Mouse (Mus musculus): ENCODE data around the gene Fkbp1b. TPM values are rescaled to one million over a fixed set of nuclear protein-coding genes. Genes with fewer than 3 reads are reported as not detected.

Fkbp1b gene
- polyA plus RNA-seq, 1 experiment from 2014 or later: 13.2 TPM

DNA sequence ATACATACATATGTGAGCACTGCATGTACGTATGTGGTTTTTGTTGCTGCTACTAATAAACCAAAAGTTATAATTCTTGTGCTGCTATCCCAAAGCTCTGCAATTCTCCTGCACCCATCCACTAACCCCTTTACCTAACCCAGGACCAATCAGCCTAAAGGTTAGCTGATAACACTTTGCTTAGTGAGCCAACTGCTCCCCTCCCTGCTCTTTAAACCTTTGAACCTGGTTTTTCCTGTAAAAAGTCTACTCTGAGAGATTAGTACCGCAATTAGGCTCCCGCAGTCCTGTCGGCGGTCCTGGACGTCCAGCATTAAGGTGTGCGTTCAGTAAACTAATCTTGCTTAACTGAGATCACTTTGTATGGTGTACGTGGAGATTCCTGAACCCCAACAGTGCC is 34.2 kb upstream of the Fkbp1b start:
- no peak overlapping the region for H3K27ac ChIP-seq (ENCODE audit: low read length)
- no peak overlapping the region for H3K9ac ChIP-seq (ENCODE audit: low read length)
- peaks cover 12% of the 10 kb centered on the region for H3K36me3 ChIP-seq (ENCODE audit: control insufficient read depth, insufficient read depth)
- peaks cover 15% of the 10 kb centered on the region for H3K4me1 ChIP-seq (ENCODE audit: control insufficient read depth, insufficient read depth, low read length)
- H3K27me3 ChIP-seq (ENCODE audit: control insufficient read depth, insufficient read depth, low read length): no peaks in the 10 kb centered on the region
- no peak overlapping the region for H3K4me3 ChIP-seq (ENCODE audit: low read length)
- H3K4me2 ChIP-seq (ENCODE audit: low read depth, low read length): no peak overlapping the region
- ATAC-seq (replicated peaks; ENCODE audit: extremely low read depth, insufficient read depth, low FRiP score): no peak
- WGBS: 86% methylated on average over 8 of the region's 8 CpGs
- no peaks in the 10 kb centered on the region for H3K9me3 ChIP-seq (replicated peaks; ENCODE audit: control insufficient read depth, low read length)

DNA sequence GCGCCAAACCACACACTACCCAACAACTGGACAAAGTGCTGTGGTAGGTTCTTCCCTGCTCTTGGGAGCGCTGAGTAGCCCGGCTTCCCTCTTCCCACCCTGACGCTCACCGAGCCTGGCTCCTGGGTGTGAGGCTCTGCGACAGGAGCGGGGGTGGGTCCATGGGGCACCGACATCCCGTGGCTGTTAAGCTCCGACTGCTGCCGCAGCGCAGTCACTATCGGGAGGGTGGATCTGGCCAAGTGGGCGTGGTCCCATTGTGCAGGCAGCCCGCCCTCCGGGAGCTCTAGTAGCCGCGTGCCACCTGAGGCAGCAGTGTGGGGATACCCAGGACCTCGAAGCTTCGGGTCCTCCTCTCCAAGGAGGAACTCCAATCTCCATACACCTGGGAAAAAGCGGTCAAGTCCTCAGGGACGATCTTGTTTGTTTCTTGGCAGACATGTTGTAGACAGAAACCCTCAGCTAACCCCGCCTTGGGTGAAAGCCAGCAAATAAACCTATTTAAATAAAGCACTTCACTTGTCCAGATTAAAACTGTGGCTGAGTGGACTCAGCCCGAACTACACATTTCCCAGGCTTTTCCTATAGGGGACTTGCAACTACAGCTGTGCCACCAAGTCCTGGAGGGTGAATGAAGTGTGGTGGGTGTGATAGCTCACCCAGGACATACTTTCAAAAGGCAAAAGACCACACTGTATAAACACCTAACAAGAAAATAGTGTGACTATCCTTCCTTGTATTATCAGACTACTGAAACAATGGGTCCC is 33.0 kb upstream of the Fkbp1b start, which contains the start of gene Mfsd2b:
Gene Mfsd2b (minus strand): TSS at position 199 of the 767 bp plus-strand sequence.
- Histone ChIP-seq H3K4me2 (ENCODE audit: low read depth, low read length) (peak within 1 kb of the TSS; percentile 92), H3K4me1 (ENCODE audit: control insufficient read depth, insufficient read depth, low read length) (peaks cover 15% of the 10 kb centered on the region), H3K27ac (ENCODE audit: low read length) (peak within 1 kb of the TSS; percentile 14; the same call in 1 of the 2 replicates), H3K4me3 (ENCODE audit: low read length) (peak within 1 kb of the TSS; percentile 41), H3K9ac (ENCODE audit: low read length) (peak within 1 kb of the TSS; percentile 65), H3K27me3 (ENCODE audit: control insufficient read depth, insufficient read depth, low read length) (no peaks in the 10 kb centered on the region), H3K9me3 (replicated peaks; ENCODE audit: control insufficient read depth, low read length) (no peaks in the 10 kb centered on the region), H3K36me3 (ENCODE audit: control insufficient read depth, insufficient read depth) (peaks cover 8% of the 10 kb centered on the region)
- 3% methylated on average over 24 of the region's 24 CpGs for WGBS
- peak; percentile 90 for ATAC-seq (replicated peaks; ENCODE audit: extremely low read depth, insufficient read depth, low FRiP score)

DNA sequence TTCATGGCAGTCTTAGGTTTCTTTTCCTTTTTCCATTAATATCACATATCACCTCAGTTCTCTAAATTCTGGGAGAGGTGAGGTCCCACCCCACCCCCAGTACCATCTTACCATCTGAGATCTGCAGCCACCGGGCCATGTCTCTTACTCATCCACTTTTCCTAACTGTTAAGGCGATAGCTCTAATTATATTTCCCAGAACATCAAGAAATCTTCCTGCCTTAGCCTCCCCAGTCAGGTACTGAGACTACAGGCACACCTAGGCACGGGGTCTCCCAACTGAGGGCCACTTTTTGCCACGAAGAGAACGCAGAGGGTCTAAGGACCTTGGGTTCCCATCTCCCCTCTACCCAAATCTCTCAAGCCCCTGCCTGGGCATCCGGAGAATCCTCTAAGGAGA is 32.1 kb upstream of the Fkbp1b start:
- Histone ChIP-seq H3K4me3 (ENCODE audit: low read length) (peak overlapping the region; percentile 41), H3K27ac (ENCODE audit: low read length) (no peak overlapping the region), H3K9me3 (replicated peaks; ENCODE audit: control insufficient read depth, low read length) (no peaks in the 10 kb centered on the region), H3K36me3 (ENCODE audit: control insufficient read depth, insufficient read depth) (peaks cover 3% of the 10 kb centered on the region; the same call in 1 of the 2 replicates), H3K9ac (ENCODE audit: low read length) (peak overlapping the region; percentile 65), H3K4me2 (ENCODE audit: low read depth, low read length) (peak overlapping the region; percentile 92), H3K4me1 (ENCODE audit: control insufficient read depth, insufficient read depth, low read length) (peaks cover 15% of the 10 kb centered on the region), H3K27me3 (ENCODE audit: control insufficient read depth, insufficient read depth, low read length) (no peaks in the 10 kb centered on the region)
- WGBS: 70% methylated on average over 6 of the region's 6 CpGs
- ATAC-seq (replicated peaks; ENCODE audit: extremely low read depth, insufficient read depth, low FRiP score): no peak

DNA sequence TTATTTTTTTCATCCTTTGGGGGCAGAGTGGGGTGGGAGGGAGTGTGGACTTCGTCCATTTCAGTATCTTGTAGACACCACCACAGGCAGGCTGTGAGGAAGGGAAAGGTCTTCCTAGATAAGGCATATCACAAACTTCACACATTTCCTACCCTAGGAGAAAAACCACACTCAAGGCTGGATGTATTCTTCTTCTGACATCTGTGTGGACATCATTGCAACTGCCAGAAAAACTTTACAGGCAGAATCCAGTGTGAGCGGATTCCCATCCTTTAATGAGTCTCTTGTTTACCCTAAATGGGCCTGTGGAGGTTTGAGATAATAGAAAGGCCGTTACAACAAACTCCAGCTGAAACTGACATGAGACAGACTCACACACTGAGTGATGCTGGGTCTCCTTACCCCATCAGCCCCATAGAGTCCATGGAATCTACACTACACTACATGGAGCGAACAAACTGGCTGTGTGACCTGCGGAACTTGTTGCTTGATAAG is 31.6 kb upstream of the Fkbp1b start:
- Histone ChIP-seq H3K27ac (ENCODE audit: low read length) (no peak overlapping the region), H3K36me3 (ENCODE audit: control insufficient read depth, insufficient read depth) (no peaks in the 10 kb centered on the region), H3K4me1 (ENCODE audit: control insufficient read depth, insufficient read depth, low read length) (peaks cover 15% of the 10 kb centered on the region), H3K4me2 (ENCODE audit: low read depth, low read length) (no peak overlapping the region), H3K9me3 (replicated peaks; ENCODE audit: control insufficient read depth, low read length) (no peaks in the 10 kb centered on the region), H3K9ac (ENCODE audit: low read length) (no peak overlapping the region), H3K27me3 (ENCODE audit: control insufficient read depth, insufficient read depth, low read length) (no peaks in the 10 kb centered on the region), H3K4me3 (ENCODE audit: low read length) (no peak overlapping the region)
- 60% methylated on average over 5 of the region's 5 CpGs for WGBS
- ATAC-seq (replicated peaks; ENCODE audit: extremely low read depth, insufficient read depth, low FRiP score): no peak

DNA sequence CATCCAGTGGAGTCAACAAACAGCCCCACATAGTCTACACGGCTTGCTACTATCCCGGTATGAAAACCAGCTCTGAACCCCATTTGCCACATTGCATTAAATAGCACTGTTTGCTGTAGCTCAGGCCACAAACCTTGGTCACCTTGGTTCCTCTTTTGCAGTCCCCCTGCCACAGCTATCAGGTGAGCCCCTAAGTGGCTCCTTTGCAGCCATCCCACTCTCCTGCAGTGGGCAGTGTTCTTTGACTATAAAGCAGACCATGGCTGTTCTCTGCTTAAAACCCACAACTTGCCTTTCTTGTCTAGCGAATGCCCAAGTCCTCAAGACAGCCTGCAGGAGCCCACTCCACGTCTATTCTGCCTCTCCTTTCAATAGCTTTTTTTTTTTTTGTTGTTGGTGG is 30.9 kb upstream of the Fkbp1b start:
- Histone ChIP-seq H3K4me1 (ENCODE audit: control insufficient read depth, insufficient read depth, low read length) (peaks cover 15% of the 10 kb centered on the region), H3K4me2 (ENCODE audit: low read depth, low read length) (no peak overlapping the region), H3K27ac (ENCODE audit: low read length) (no peak overlapping the region), H3K9me3 (replicated peaks; ENCODE audit: control insufficient read depth, low read length) (no peaks in the 10 kb centered on the region), H3K27me3 (ENCODE audit: control insufficient read depth, insufficient read depth, low read length) (no peaks in the 10 kb centered on the region), H3K36me3 (ENCODE audit: control insufficient read depth, insufficient read depth) (no peaks in the 10 kb centered on the region), H3K4me3 (ENCODE audit: low read length) (no peak overlapping the region), H3K9ac (ENCODE audit: low read length) (no peak overlapping the region)
- 38% methylated on average over 4 of the region's 4 CpGs for WGBS
- ATAC-seq (replicated peaks; ENCODE audit: extremely low read depth, insufficient read depth, low FRiP score): no peak

DNA sequence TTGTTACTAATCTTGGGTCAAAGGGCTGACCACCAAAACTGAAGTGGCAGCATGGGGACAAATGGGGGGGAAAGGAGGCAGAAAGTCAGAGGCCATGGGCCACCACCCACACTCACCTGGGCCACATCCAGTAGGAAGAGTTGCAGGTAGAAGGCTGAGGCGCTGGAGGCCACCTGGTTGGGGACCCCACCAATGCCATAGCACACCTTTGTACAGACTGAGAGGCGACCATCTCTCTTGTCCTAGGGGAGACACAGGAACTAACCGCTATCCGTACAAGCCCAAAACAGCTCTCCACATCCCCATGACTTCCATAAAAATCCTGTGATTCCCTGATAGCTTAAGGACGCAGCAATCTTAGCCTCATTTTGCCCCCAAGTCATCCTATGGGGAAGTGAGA is 29.9 kb upstream of the Fkbp1b start:
- ATAC-seq (replicated peaks; ENCODE audit: extremely low read depth, insufficient read depth, low FRiP score): no peak

DNA sequence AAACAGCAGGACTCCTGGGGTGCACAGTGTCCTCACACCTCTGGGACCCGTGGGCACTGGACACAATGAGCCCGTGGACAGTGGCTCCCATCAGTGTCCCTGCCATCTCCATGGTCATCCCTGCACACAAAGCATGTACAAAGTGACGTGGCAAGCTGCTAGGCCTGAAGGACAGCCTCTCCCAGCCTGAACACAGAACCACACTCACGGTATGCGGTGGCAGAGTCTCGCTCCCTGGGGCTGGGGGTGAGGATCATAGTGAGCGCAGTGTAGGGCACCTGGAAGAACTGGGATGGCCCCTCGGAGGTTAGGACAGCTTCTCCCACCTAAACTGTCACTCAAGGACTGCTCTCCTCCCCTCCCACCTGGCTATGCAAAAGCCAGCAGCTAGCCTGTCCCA is 27.5 kb upstream of the Fkbp1b start:
- H3K27ac ChIP-seq (ENCODE audit: low read length): no peak overlapping the region
- H3K4me1 ChIP-seq (ENCODE audit: control insufficient read depth, insufficient read depth, low read length): peaks cover 11% of the 10 kb centered on the region
- no peaks in the 10 kb centered on the region for H3K27me3 ChIP-seq (ENCODE audit: control insufficient read depth, insufficient read depth, low read length)
- H3K4me2 ChIP-seq (ENCODE audit: low read depth, low read length): no peak overlapping the region
- no peak overlapping the region for H3K4me3 ChIP-seq (ENCODE audit: low read length)
- 77% methylated on average over 8 of the region's 8 CpGs for WGBS
- no peak overlapping the region for H3K9ac ChIP-seq (ENCODE audit: low read length)
- ATAC-seq (replicated peaks; ENCODE audit: extremely low read depth, insufficient read depth, low FRiP score): no peak
- no peaks in the 10 kb centered on the region for H3K9me3 ChIP-seq (replicated peaks; ENCODE audit: control insufficient read depth, low read length)
- H3K36me3 ChIP-seq (ENCODE audit: control insufficient read depth, insufficient read depth): no peaks in the 10 kb centered on the region

More for the DNA sequence above, 29.9 kb upstream of the Fkbp1b start:
- 88% methylated on average over 5 of the region's 5 CpGs for WGBS
- Histone ChIP-seq H3K9me3 (replicated peaks; ENCODE audit: control insufficient read depth, low read length) (no peaks in the 10 kb centered on the region), H3K27me3 (ENCODE audit: control insufficient read depth, insufficient read depth, low read length) (no peaks in the 10 kb centered on the region), H3K9ac (ENCODE audit: low read length) (no peak overlapping the region), H3K4me1 (ENCODE audit: control insufficient read depth, insufficient read depth, low read length) (peaks cover 15% of the 10 kb centered on the region), H3K4me3 (ENCODE audit: low read length) (no peak overlapping the region), H3K36me3 (ENCODE audit: control insufficient read depth, insufficient read depth) (no peaks in the 10 kb centered on the region), H3K27ac (ENCODE audit: low read length) (no peak overlapping the region), H3K4me2 (ENCODE audit: low read depth, low read length) (no peak overlapping the region)

DNA sequence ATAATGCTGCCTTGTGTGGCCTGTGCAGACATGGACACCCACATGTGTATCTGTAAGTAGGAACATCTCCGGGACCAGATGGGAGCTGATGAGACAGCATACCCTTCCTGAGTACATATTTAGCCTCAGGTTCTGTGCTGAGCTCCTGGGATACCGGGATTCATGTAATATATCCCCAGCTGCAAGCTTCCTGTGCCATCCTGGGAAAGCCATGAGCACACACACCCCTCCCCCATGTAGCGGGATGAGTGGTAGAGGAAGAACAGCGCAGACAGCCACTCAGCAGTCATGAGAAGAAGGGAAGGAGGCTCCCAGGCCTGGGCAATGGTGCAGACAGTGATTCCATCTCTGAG is 22.9 kb upstream of the Fkbp1b start:
- no peaks in the 10 kb centered on the region; the same call in 1 of the 2 replicates for H3K9me3 ChIP-seq (replicated peaks; ENCODE audit: control insufficient read depth, low read length)
- peak; percentile 2; the same call in 1 of the 2 replicates for ATAC-seq (replicated peaks; ENCODE audit: extremely low read depth, insufficient read depth, low FRiP score)
- 41% methylated on average over 4 of the region's 4 CpGs for WGBS
- no peak overlapping the region for H3K4me3 ChIP-seq (ENCODE audit: low read length)
- peaks cover 15% of the 10 kb centered on the region for H3K4me1 ChIP-seq (ENCODE audit: control insufficient read depth, insufficient read depth, low read length)
- H3K27me3 ChIP-seq (ENCODE audit: control insufficient read depth, insufficient read depth, low read length): no peaks in the 10 kb centered on the region
- no peaks in the 10 kb centered on the region for H3K36me3 ChIP-seq (ENCODE audit: control insufficient read depth, insufficient read depth)
- H3K4me2 ChIP-seq (ENCODE audit: low read depth, low read length): peak overlapping the region; percentile 49; the same call in 1 of the 2 replicates
- peak overlapping the region; percentile 78 for H3K27ac ChIP-seq (ENCODE audit: low read length)
- H3K9ac ChIP-seq (ENCODE audit: low read length): 0 out of 2 replicates have a peak overlapping the region, but pooled peaks have one; percentile 22

DNA sequence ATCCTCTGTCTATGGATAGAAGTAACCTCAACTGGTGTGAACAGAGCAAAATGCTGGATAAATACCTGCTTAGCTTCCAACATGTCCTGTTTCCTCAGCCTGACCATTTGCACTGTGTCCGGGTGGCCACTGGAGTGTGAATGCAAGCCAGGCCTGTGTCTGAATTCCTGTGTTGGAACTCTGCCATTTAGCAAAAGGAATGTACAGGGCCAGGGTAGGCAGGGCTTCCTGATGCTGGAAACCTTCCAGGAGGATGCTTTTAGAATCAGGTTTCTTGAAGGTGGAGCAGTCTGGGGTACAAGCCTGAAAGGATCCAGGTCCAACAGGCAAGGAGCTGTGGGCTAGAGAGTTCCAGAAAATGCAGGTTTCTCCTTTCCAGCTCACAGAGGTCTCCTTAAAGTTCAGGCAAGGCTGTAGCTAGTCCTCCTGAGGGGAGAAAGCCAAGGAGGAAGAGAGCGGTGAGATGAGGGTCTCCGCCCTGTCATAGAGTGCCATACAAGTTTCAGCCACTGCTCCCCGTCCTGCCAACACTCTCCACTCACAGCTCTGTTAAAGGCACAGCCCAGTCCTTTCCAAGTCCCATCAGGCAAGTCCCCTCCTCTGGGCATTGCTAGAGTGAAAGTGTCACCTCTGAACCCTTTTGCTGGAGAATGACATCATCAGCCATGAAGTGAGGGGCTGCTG is 22.4 kb upstream of the Fkbp1b start:
- Histone ChIP-seq H3K27me3 (ENCODE audit: control insufficient read depth, insufficient read depth, low read length) (no peaks in the 10 kb centered on the region), H3K27ac (ENCODE audit: low read length) (peak overlapping the region; percentile 78), H3K4me3 (ENCODE audit: low read length) (0 out of 2 replicates have a peak overlapping the region, but pooled peaks have one; percentile 2), H3K9ac (ENCODE audit: low read length) (peak overlapping the region; percentile 35; the same call in 1 of the 2 replicates), H3K4me2 (ENCODE audit: low read depth, low read length) (peak overlapping the region; percentile 49; the same call in 1 of the 2 replicates), H3K9me3 (replicated peaks; ENCODE audit: control insufficient read depth, low read length) (no peaks in the 10 kb centered on the region; the same call in 1 of the 2 replicates), H3K36me3 (ENCODE audit: control insufficient read depth, insufficient read depth) (no peaks in the 10 kb centered on the region), H3K4me1 (ENCODE audit: control insufficient read depth, insufficient read depth, low read length) (peaks cover 16% of the 10 kb centered on the region)
- peak; percentile 81 for ATAC-seq (replicated peaks; ENCODE audit: extremely low read depth, insufficient read depth, low FRiP score)
- WGBS: 17% methylated on average over 4 of the region's 4 CpGs

Measured in heart, embryonic 16.5 days (tissue).